Mouse (Mus musculus) kidney, embryonic 14.5 days (tissue): ENCODE measurements around the gene Dnajc8. TPM values are rescaled to one million over a fixed set of nuclear protein-coding genes. Genes with fewer than 3 reads are reported as not detected.

Experiments
- ATAC-seq: fragments of 200-750 bp; cut with Nextera tagmentation; 2 replicates; pipeline ENCODE4 v1.8.0; 2017; ENCODE audit warnings: moderate number of reproducible peaks, mild to moderate bottlenecking, moderate TSS enrichment, moderate library complexity; ENCODE audit not compliant: low FRiP score, low TSS enrichment
- H3K27ac ChIP-seq: fragments of 300-500 bp; sonication (generic); 2 replicates; pipeline ENCODE4 v1.5.1; 2014; ENCODE audit warnings: low read depth, mild to moderate bottlenecking, low read length, moderate library complexity, mixed read lengths
- H3K27me3 ChIP-seq: fragments of 300-500 bp; sonication (generic); 2 replicates; pipeline ENCODE4 v1.6.1; 2014; ENCODE audit warnings: mild to moderate bottlenecking, low read length; ENCODE audit not compliant: control insufficient read depth, insufficient read depth
- H3K36me3 ChIP-seq: fragments of 300-500 bp; sonication (generic); 2 replicates; pipeline ENCODE4 v1.6.1; 2014; ENCODE audit warnings: low read length, mixed read lengths; ENCODE audit not compliant: control insufficient read depth, insufficient read depth
- H3K4me1 ChIP-seq: fragments of 300-500 bp; sonication (generic); 2 replicates; pipeline ENCODE4 v1.6.1; 2014; ENCODE audit warnings: low read length, mixed read lengths; ENCODE audit not compliant: control insufficient read depth, insufficient read depth
- H3K4me2 ChIP-seq: fragments of 300-500 bp; sonication (generic); replicated peaks from 2 replicates; pipeline ENCODE4 v1.6.1; 2014; ENCODE audit warnings: low read depth, mild to moderate bottlenecking, low read length
- H3K4me3 ChIP-seq: fragments of 300-500 bp; sonication (generic); 2 replicates; pipeline ENCODE4 v1.5.1; 2014; ENCODE audit warnings: mild to moderate bottlenecking, low read length
- H3K9ac ChIP-seq: fragments of 300-500 bp; sonication (generic); 2 replicates; pipeline ENCODE4 v1.6.1; 2014; ENCODE audit warnings: low read depth, mild to moderate bottlenecking, low read length, moderate library complexity
- H3K9me3 ChIP-seq: fragments of 300-500 bp; sonication (generic); 2 replicates; pipeline ENCODE4 v1.6.1; 2016; ENCODE audit warnings: low read length; ENCODE audit not compliant: control insufficient read depth
- WGBS: fragments of 180-500 bp; shearing (Covaris S2); extraction: QIAGEN DNeasy Blood & Tissue Kit; methylation state at CpG from one replicate; pipeline ENCODE4 v1.1.7; 2014; 5-methylcytosine and 5-hydroxymethylcytosine counted together
- polyA plus RNA-seq: library from polyadenylated mRNA; unstranded; fragments of >200 nt; fragmentation: Nextera tagmentation; extraction: Ambion mirVana; gene quantifications from 2 replicates; pipeline ENCODE4 v1.2.1, GENCODE M21; 2014

The Dnajc8 gene
- polyA plus RNA-seq, 1 experiment from 2014 or later, result 176 TPM

DNA sequence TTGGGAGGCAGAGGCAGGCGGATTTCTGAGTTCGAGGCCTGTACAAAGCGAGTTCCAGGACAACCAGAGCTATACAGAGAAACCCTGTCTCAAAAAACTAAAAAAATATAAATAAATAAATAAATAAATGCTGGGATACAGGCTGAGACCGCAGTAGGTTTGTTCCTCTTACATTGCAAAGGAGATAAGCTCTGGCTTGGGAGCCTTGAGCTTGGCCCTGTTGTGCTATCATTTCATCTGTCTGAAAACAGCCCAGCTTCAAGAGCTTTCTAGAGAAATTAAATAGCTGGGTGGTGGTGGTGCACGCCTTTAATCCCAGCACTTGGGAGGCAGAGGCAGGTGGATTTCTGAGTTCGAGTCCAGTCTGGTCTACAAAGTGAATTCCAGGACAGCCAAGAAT, 33.7 kb upstream of the Dnajc8 start:
- H3K9ac ChIP-seq, result no peak overlapping the region
- H3K4me3 ChIP-seq, result no peak overlapping the region
- H3K9me3 ChIP-seq, result no peaks in the 10 kb centered on the region
- WGBS, result 95% methylated on average over 6 of the region's 6 CpGs
- peaks cover 35% of the 10 kb centered on the region for H3K36me3 ChIP-seq
- no peak for ATAC-seq
- no peak overlapping the region for H3K27ac ChIP-seq
- no peaks in the 10 kb centered on the region for H3K27me3 ChIP-seq
- H3K4me1 ChIP-seq, result peaks cover 14% of the 10 kb centered on the region; the same call in 1 of the 2 replicates
- H3K4me2 ChIP-seq, result no peak overlapping the region

DNA sequence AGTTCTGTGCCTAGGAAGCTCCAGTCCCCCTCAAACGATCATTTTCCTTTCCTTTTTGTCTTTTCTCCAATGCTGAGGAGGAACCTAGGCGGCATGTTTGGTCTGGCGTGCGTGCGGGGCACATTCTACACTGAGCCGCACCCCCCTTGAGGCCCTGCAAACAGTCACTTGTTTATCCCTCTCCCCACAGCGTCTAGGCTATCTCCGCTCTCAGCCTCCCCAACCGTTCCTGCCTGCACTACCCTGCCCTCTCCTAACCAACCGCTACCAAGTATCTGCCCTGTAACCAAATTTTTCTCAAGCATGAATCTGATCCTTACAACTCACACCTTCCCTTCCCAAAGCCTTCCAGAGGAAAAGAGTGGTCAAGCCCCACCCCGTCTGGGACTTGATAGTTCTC, 32.0 kb upstream of the Dnajc8 start:
- H3K36me3 ChIP-seq, result peaks cover 18% of the 10 kb centered on the region; the same call in 1 of the 2 replicates
- ATAC-seq, result no peak
- H3K4me1 ChIP-seq, result peaks cover 22% of the 10 kb centered on the region
- WGBS, result 66% methylated on average over 11 of the region's 11 CpGs
- no peaks in the 10 kb centered on the region for H3K9me3 ChIP-seq
- H3K27me3 ChIP-seq, result no peaks in the 10 kb centered on the region
- no peak overlapping the region for H3K27ac ChIP-seq
- no peak overlapping the region for H3K4me2 ChIP-seq
- no peak overlapping the region for H3K4me3 ChIP-seq
- no peak overlapping the region; the same call in 1 of the 2 replicates for H3K9ac ChIP-seq

DNA sequence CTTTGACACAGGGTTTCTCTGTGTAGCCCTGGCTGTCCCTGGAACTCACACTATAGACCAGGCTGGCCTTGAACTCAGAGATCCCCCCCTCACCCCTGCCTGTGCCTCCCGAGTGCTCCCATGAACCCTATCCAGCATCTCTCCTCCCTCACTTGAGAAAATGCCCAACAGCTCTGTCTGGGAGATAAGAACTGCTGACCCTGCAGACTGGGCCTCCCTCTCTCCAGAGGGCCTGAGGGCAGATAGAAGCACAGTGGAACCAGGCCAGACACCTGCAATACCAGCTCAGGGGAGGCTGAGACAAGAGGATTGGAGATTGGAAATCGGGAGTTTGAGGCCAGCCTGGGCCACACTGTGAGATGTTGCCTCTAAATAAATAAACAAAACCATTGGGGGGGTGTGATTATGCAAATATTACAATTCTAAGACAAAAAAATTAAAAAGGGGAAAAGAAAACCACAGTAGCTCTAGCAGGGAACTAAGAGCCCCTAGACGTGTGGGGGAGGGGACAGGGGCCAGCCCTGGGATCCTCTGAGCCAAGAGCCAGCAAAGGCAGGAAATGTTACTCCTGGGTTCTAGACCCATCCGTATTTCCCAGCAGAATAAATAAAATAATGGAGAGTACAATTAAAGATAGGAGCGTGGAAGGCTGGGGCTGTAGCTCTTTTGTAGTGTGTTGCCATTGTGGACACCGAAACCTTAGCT, 30.2 kb upstream of the Dnajc8 start:
- Histone ChIP-seq H3K4me3 (no peak overlapping the region), H3K9ac (no peak overlapping the region), H3K4me1 (peaks cover 27% of the 10 kb centered on the region), H3K9me3 (no peaks in the 10 kb centered on the region), H3K4me2 (no peak overlapping the region), H3K27ac (no peak overlapping the region), H3K36me3 (peaks cover 3% of the 10 kb centered on the region; the same call in 1 of the 2 replicates), H3K27me3 (no peaks in the 10 kb centered on the region)
- WGBS, result 64% methylated on average over 6 of the region's 6 CpGs
- no peak for ATAC-seq

DNA sequence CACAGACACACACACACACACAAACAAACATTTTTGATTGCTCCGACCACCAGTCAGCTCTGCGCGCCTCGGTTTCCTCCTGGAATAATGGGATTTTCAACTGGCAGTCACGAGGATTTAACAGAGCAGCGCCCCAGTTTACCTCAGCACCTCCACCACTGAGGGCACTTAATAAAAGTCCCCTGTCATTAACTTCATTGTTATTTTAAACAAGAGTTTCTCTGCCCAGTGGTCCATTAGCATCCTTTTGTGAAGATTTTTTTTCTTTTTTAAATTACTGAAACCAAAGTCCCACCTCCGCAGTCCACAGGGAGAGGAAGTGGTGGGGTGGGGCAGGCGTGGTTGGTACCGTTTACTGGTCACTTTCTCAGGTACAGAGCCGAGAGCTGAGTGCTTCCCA, 29.6 kb upstream of the Dnajc8 start:
- peaks cover 30% of the 10 kb centered on the region for H3K4me1 ChIP-seq
- no peak overlapping the region for H3K4me2 ChIP-seq
- no peaks in the 10 kb centered on the region for H3K9me3 ChIP-seq
- no peak for ATAC-seq
- H3K4me3 ChIP-seq, result no peak overlapping the region
- no peaks in the 10 kb centered on the region for H3K27me3 ChIP-seq
- H3K27ac ChIP-seq, result no peak overlapping the region
- WGBS, result 36% methylated on average over 10 of the region's 10 CpGs
- H3K36me3 ChIP-seq, result peaks cover 3% of the 10 kb centered on the region; the same call in 1 of the 2 replicates
- no peak overlapping the region for H3K9ac ChIP-seq

DNA sequence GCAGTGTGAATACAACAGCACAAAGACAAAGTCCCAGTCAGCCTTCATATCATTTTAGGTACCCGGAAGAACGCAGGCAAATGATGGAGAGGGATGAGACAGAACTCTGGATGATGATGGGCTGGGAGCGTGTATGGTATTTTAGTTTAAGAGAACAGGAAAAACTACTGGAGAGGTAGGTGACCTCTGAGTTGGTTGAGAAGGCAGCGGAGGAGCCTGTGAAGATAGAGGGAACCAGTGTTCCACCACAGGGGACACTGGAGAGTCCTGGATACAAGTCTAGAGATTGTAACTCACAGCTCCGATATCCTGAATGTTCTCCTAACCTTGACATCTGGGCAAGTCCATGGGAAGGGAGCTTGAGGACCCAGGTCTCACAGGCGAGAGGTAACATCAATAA, 29.1 kb upstream of the Dnajc8 start:
- Histone ChIP-seq H3K4me3 (no peak overlapping the region), H3K9ac (no peak overlapping the region), H3K4me2 (no peak overlapping the region), H3K9me3 (no peaks in the 10 kb centered on the region), H3K27me3 (no peaks in the 10 kb centered on the region), H3K27ac (no peak overlapping the region), H3K4me1 (peaks cover 30% of the 10 kb centered on the region), H3K36me3 (peaks cover under 1% of the 10 kb centered on the region; the same call in 1 of the 2 replicates)
- 72% methylated on average over 6 of the region's 6 CpGs for WGBS
- ATAC-seq, result no peak

DNA sequence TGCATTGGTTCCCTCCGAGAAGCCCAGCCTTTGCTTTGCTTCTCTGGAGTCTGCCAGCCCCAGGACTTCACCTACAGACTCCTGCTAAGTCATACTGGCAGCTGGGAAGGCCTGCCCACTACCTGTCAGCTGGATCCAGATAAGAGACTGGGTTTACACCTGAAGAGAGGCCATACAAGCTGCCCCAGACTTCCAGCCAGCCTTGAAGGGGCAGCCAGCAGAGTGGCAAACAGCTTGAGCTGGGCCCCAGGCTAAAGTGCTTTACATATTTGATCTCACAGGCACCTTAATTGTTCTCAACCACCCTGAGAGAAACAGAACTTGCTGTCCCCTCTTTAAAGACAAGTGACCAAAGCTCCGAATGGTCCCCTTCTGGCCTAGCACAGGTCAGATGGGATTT, 28.1 kb upstream of the Dnajc8 start:
- no peak overlapping the region; the same call in 1 of the 2 replicates for H3K27ac ChIP-seq
- peak overlapping the region; percentile 17; the same call in 1 of the 2 replicates for H3K4me2 ChIP-seq

DNA sequence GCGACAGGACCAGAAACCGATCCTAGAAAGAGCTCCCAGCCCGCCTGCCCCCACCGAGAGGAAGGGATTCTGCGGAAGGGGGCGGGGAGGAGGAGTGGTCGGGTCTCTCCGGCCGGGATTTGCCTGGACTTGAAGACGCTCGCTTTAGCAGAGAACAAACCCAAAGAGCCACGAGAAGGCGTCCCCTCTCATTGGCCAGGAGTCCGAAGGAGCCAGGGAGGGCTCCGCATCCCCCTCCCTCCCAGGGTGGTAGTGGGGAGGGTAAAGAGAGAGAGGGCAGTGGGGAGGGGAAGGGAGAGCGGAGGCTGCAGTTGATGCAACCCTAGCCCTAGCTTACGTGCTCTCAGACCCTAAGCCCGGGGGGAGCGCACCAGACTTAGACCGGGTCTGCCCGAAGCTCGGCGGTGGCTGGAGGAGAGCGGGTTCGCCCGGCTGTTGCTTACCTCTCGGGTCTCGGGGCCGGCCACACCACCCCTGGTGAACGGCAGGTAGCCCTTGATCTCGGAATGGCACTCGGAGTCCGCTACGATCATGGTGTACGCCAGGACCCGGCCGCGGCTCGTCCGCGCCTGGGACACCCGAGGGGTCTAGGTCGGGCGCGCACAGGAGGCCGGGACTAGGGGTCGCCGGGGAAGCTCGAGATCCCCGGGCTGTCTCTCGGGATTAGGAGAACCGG, 25.6 kb upstream of the Dnajc8 start:
- under 1% methylated on average over 52 of the region's 52 CpGs for WGBS
- Histone ChIP-seq H3K4me1 (peaks cover 24% of the 10 kb centered on the region), H3K27ac (peak overlapping the region; percentile 91), H3K4me3 (peak overlapping the region; percentile 87), H3K9ac (peak overlapping the region; percentile 81), H3K9me3 (no peaks in the 10 kb centered on the region), H3K4me2 (peak overlapping the region; percentile 82), H3K27me3 (no peaks in the 10 kb centered on the region), H3K36me3 (no peaks in the 10 kb centered on the region)
- ATAC-seq, result peak; percentile 79

More for the DNA sequence above, 28.1 kb upstream of the Dnajc8 start:
- 48% methylated on average over 2 of the region's 2 CpGs for WGBS
- Histone ChIP-seq H3K4me3 (no peak overlapping the region), H3K9me3 (no peaks in the 10 kb centered on the region), H3K9ac (peak overlapping the region; percentile 12; the same call in 1 of the 2 replicates), H3K36me3 (no peaks in the 10 kb centered on the region), H3K27me3 (no peaks in the 10 kb centered on the region), H3K4me1 (peaks cover 30% of the 10 kb centered on the region)
- ATAC-seq, result no peak

DNA sequence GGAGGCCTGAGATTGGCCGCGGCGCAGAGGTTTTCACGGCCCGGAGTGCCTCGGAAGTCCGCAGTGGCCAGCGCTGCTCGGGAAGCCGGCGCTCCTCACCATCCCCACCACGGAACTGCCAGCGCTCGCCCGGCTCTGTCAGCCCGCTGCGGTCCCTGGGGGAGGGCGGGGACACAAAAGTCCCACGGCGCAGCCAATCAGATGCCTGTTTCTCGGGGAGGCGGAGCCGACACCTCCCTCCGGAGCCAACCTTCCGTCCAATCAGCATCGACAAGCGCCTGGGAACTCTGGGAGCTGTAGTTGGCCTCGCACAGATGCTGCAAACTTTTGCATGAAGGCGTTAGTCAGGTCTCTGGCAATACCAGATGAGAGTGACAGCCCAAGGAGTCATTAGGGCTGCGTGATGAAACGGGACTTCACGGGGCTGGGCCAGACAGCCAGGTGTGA, 25.0 kb upstream of the Dnajc8 start, which contains the start of gene Sesn2:
Gene Sesn2 (minus strand): TSS at position 150 of the 447 bp plus-strand sequence.
- 0% methylated on average over 32 of the region's 32 CpGs for WGBS
- Histone ChIP-seq H3K9me3 (no peaks in the 10 kb centered on the region), H3K4me1 (peaks cover 20% of the 10 kb centered on the region), H3K36me3 (no peaks in the 10 kb centered on the region), H3K27ac (peak within 1 kb of the TSS; percentile 91), H3K4me3 (peak within 1 kb of the TSS; percentile 87), H3K27me3 (no peaks in the 10 kb centered on the region), H3K4me2 (peak within 1 kb of the TSS; percentile 82), H3K9ac (peak within 1 kb of the TSS; percentile 81)
- ATAC-seq, result peak; percentile 90

DNA sequence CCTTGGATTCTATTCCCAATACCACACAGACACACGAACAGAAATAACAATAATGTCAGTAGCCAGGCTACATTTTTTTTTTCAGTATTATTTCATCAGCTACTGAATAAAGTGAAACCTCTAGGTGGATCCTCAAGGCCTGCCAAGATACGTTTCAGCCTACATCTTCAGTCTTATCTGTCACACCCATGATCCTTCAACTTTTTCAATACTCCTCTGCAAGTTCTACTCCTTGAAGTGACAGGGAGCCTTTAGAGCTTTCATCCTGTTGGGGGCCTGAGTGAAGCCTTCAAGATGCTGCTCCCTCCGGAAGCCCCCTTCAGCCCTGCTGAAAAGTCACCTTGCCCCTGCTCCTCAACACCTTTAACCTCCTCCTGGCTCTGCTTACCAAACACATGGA, 23.3 kb upstream of the Dnajc8 start:
- no peak for ATAC-seq
- peaks cover 15% of the 10 kb centered on the region; the same call in 1 of the 2 replicates for H3K4me1 ChIP-seq
- H3K27me3 ChIP-seq, result no peaks in the 10 kb centered on the region
- no peaks in the 10 kb centered on the region for H3K9me3 ChIP-seq
- no peak overlapping the region for H3K9ac ChIP-seq
- no peak overlapping the region for H3K4me3 ChIP-seq
- no peak overlapping the region for H3K27ac ChIP-seq
- WGBS, result 70% methylated on average over 3 of the region's 3 CpGs
- no peaks in the 10 kb centered on the region for H3K36me3 ChIP-seq
- H3K4me2 ChIP-seq, result no peak overlapping the region
